Mouse (Mus musculus) erythroblast, embryonic 14.5 days (primary cell): ENCODE results near the gene Bpifa2. TPM values are rescaled to one million over a fixed set of nuclear protein-coding genes. Genes with fewer than 3 reads are reported as not detected.
"Not testable (repeated sequence)": the region's sequence is repeated elsewhere in the genome, so short reads cannot be mapped to it uniquely, and the experiment has no call there.

ENCODE experiments used
- H3K27me3 ChIP-seq: 2 replicates; pipeline ENCODE4 v1.6.1; 2012; ENCODE audit warnings: inconsistent platforms; ENCODE audit not compliant: control insufficient read depth
- H3K36me3 ChIP-seq: 2 replicates; pipeline ENCODE4 v1.6.1; 2012; ENCODE audit warnings: mild to moderate bottlenecking, inconsistent platforms; ENCODE audit not compliant: control insufficient read depth
- H3K4me1 ChIP-seq: 2 replicates; pipeline ENCODE4 v1.6.1; 2012; ENCODE audit warnings: inconsistent platforms; ENCODE audit not compliant: control insufficient read depth
- H3K4me3 ChIP-seq: replicated peaks from 2 replicates; pipeline ENCODE3; 2012; ENCODE audit warnings: moderate library complexity, mild to moderate bottlenecking, inconsistent platforms
- H3K9me3 ChIP-seq: 2 replicates; pipeline ENCODE4 v1.6.1; 2012; ENCODE audit warnings: low read length, inconsistent platforms, mixed read lengths; ENCODE audit not compliant: control insufficient read depth
- GATA1 ChIP-seq: IDR thresholded peaks from 2 replicates; pipeline ENCODE4 v1.6.1; 2012; ENCODE audit warnings: low read length, inconsistent platforms, mixed read lengths
- TAL1 ChIP-seq: IDR thresholded peaks from 3 replicates; pipeline ENCODE4 v1.6.1; 2012; ENCODE audit warnings: low read length, inconsistent platforms, mixed read lengths
- polyA plus RNA-seq: library from polyadenylated mRNA; stranded (reverse); fragments of >175 nt; gene quantifications from 2 replicates; pipeline ENCODE4 v1.2.3, GENCODE M21; 2012

Gene Bpifa2
- polyA plus RNA-seq, 1 experiment = not detected

GRCm38 (mm10) chr2:154005734-154006133 lies 2.3 kb upstream of the Bpifa2 start:
- no peaks in the 10 kb centered on the region for H3K36me3 ChIP-seq
- no peak for TF ChIP-seq GATA1
- no peak for TF ChIP-seq TAL1
- H3K4me3 ChIP-seq = no peak overlapping the region
- H3K27me3 ChIP-seq = no peaks in the 10 kb centered on the region
- no peaks in the 10 kb centered on the region for H3K9me3 ChIP-seq
- no peaks in the 10 kb centered on the region for H3K4me1 ChIP-seq

GRCm38 (mm10) chr2:154006331-154006730 lies 1.7 kb upstream of the Bpifa2 start:
- no peaks in the 10 kb centered on the region for H3K27me3 ChIP-seq
- H3K4me1 ChIP-seq = no peaks in the 10 kb centered on the region
- no peaks in the 10 kb centered on the region for H3K9me3 ChIP-seq
- H3K4me3 ChIP-seq = no peak overlapping the region
- TF ChIP-seq GATA1 (no peak), TAL1 (no peak)
- no peaks in the 10 kb centered on the region for H3K36me3 ChIP-seq

DNA sequence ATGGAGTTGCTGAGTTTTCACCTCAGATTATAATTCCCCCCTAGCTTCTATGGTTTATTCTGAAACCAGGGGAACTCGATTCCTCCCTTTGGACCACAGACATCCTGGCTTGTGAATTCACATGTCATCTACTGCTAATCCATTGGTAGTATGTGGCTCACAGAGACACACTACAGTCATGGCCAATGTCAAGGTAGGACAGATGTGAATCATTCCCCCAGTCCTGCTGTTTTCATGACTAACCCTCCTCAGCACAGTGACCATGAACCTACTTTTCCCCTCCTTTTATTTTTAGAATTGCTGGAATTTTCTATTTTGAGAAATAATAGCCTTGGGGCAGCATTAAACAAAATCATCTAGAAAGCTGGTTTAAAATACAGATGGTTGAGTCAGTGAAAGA lies 684 bp upstream of the Bpifa2 start:
- no peak for TF ChIP-seq GATA1
- no peak for TF ChIP-seq TAL1
- no peaks in the 10 kb centered on the region for H3K27me3 ChIP-seq
- H3K36me3 ChIP-seq = no peaks in the 10 kb centered on the region
- no peak overlapping the region for H3K4me3 ChIP-seq
- H3K4me1 ChIP-seq = no peaks in the 10 kb centered on the region
- no peaks in the 10 kb centered on the region for H3K9me3 ChIP-seq

GRCm38 (mm10) chr2:154017990-154018389 lies 9.9 kb downstream of the Bpifa2 start:
- H3K27me3 ChIP-seq = no peaks in the 10 kb centered on the region
- TF ChIP-seq GATA1 (no peak), TAL1 (no peak)
- H3K9me3 ChIP-seq = no peaks in the 10 kb centered on the region
- no peaks in the 10 kb centered on the region for H3K4me1 ChIP-seq
- no peak overlapping the region for H3K4me3 ChIP-seq
- H3K36me3 ChIP-seq = no peaks in the 10 kb centered on the region

DNA sequence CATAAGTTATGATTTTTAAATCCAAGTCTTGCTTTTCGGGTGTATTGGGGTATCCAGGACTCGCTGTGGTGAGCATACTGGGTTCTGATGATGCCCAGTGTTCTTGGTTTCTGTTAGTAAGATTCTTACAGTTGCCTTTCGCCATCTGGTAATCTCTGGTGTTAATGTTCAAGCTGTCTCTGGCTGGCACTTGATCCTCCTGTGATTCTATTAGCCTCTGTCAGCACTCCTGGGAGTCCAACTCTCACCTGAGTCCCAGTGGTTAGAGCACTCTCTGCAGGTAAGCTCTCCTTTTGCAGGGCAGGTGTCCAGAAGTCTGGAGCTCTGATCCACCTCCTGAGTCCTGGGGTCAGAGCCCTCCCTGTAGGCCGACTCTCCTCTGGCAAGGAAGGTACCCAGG lies 16.6 kb downstream of the Bpifa2 start:
- H3K27me3 ChIP-seq, H3K9me3 ChIP-seq, H3K36me3 ChIP-seq, H3K4me1 ChIP-seq, H3K4me3 ChIP-seq: not testable (repeated sequence)

DNA sequence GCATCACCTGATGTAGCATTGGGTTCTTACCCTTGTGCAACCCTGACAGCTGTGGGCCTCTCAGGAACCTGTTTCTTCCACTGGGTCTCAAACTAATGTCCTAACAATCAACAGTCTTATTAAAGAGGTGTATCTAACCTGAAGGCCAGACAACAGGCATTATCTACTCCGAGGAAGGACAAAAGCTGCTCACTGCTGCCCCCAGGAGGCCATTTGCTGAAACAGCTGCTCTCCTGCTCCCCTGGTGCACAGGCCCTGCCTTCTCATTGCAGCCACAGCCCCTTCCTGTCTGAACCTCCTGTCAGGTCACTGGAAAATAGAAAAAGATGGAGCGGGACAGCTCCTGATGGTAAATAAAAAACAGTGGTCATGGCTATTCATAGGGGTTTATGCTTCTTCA lies 30.9 kb downstream of the Bpifa2 start:
- H3K27me3 ChIP-seq = no peaks in the 10 kb centered on the region
- no peaks in the 10 kb centered on the region for H3K36me3 ChIP-seq
- peaks cover 9% of the 10 kb centered on the region for H3K9me3 ChIP-seq
- no peaks in the 10 kb centered on the region for H3K4me1 ChIP-seq
- TF ChIP-seq TAL1 = no peak
- TF ChIP-seq GATA1 = no peak
- H3K4me3 ChIP-seq = no peak overlapping the region

DNA sequence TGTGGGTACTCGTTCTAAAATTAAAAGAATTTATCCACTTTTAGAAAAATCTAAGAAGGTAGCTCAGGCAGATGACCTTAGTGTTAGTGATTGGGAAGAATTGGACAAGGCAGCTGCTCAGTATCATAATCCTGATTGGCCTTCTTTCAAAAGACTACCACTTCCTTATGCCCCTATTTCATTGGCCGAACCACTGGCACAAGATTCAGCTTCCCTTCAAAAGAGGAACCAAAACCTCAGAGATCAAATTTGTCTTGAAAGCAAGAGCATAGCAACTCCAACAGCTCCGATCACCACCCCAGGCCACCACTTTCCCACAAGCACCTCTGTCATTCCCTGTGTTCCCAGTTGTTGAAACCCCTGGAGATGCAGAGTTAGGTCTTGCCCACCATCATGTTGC lies 36.7 kb downstream of the Bpifa2 start:
- H3K4me3 ChIP-seq = no peak overlapping the region
- no peaks in the 10 kb centered on the region for H3K36me3 ChIP-seq
- no peaks in the 10 kb centered on the region; the same call in 1 of the 2 replicates for H3K9me3 ChIP-seq
- no peak for TF ChIP-seq TAL1
- no peak for TF ChIP-seq GATA1
- H3K27me3 ChIP-seq = no peaks in the 10 kb centered on the region
- no peaks in the 10 kb centered on the region for H3K4me1 ChIP-seq

DNA sequence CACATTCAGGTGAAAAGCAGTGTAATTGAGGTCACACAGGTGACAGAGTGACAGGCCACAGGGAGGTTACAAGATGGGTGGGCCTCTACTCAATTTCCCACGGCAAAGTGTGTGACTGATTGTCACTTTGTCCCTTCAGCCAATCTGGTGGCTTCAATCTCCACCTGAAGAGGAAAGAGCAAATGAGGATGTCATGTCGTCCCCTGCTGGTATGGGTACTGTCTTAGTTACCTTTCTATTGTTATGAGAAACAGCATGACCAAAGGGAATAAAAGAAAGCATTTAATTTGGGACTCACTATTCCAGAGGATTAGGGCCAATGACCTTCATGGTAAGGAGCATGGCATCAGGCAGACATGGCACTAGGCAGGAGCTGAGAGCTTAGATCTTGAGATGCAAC lies 50.6 kb downstream of the Bpifa2 start:
- H3K9me3 ChIP-seq = no peaks in the 10 kb centered on the region
- H3K27me3 ChIP-seq = no peaks in the 10 kb centered on the region
- TF ChIP-seq TAL1 = no peak
- no peak for TF ChIP-seq GATA1
- no peaks in the 10 kb centered on the region for H3K4me1 ChIP-seq
- H3K36me3 ChIP-seq = no peaks in the 10 kb centered on the region
- H3K4me3 ChIP-seq = no peak overlapping the region

Other genes starting within 250 kb of the Bpifa2 start
- gene Efcab8, start 228.3 kb upstream of the Bpifa2 start, polyA plus RNA-seq = 0.04 TPM in 1 of 2 replicates, not detected in the other
- gene Sun5, start 137.2 kb upstream of the Bpifa2 start, polyA plus RNA-seq = not detected in 2 replicates
- not detected in 2 replicates for gene Bpifb2, start 133.2 kb upstream of the Bpifa2 start, polyA plus RNA-seq
- not detected in 2 replicates for gene Bpifb6, start 107.9 kb upstream of the Bpifa2 start, polyA plus RNA-seq
- gene Bpifb3, start 90.0 kb upstream of the Bpifa2 start, polyA plus RNA-seq = not detected in 2 replicates
- gene Bpifb4, start 70.1 kb upstream of the Bpifa2 start, polyA plus RNA-seq = not detected in 2 replicates
- gene Bpifa6, start 33.3 kb upstream of the Bpifa2 start, polyA plus RNA-seq = not detected in 2 replicates
- not detected in 2 replicates for gene Bpifa3, start 122.1 kb downstream of the Bpifa2 start, polyA plus RNA-seq
- gene Bpifa1, start 134.6 kb downstream of the Bpifa2 start, polyA plus RNA-seq = not detected in 2 replicates
- gene Bpifa5, start 154.3 kb downstream of the Bpifa2 start, polyA plus RNA-seq = not detected in 2 replicates
- gene Bpifb1, start 182.6 kb downstream of the Bpifa2 start, polyA plus RNA-seq = not detected in 2 replicates
- gene Bpifb5, start 215.5 kb downstream of the Bpifa2 start, polyA plus RNA-seq = not detected in 2 replicates
- not detected in 2 replicates for gene Bpifb9a, start 249.6 kb downstream of the Bpifa2 start, polyA plus RNA-seq